Mouse (Mus musculus) E14TG2a.4 (cell line): Measurements from ENCODE around the gene Tex52.

Source experiments
- CTCF ChIP-seq: conservative IDR thresholded peaks from 2 replicates; pipeline ENCODE4 v1.5.1; 2014; ENCODE audit warnings: low read length
- NANOG ChIP-seq: IDR thresholded peaks from 2 replicates; pipeline ENCODE4 v1.6.1; 2014; ENCODE audit warnings: borderline replicate concordance, low read length, mixed read lengths

- TF ChIP-seq CTCF (no peak), NANOG (no peak)
Observed at GRCm38 (mm10) chr6:128423496-128424268, 48.4 kb downstream of the Tex52 start.
